Comparison of ENCODE assay signal across 8 mouse cellular contexts in the genomic region with DNA sequence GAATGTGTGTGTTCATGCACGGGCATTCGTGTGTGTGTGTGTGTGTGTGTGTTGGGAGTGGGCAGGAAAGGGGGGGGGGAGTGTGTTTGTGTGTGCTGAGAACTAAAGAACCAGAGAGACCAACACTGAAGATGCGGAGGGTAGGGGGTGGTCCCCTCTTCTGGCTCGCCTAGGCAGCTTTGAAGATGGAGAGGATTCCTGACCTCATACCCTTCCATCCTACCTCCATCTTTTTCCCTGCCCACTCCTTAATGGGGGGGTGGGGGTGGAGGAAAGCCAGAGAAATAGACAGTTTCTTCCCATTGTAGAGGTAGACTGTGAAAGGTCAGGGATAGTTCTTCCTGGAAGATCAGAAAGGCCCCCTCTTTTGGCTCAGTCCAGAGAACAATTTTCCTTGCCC. TPM values are rescaled to one million over a fixed set of nuclear protein-coding genes. Genes with fewer than 3 reads are reported as not detected.
DNase-seq lines count a peak whose midpoint lies in the region; ATAC-seq and TF ChIP-seq lines count a peak whose summit lies in the region.

No protein-coding gene starts in this region.

- H3K4me3 ChIP-seq in gastrocnemius, adult 2 months: peak overlapping the region; percentile 64
- peak overlapping the region; percentile 56; the same call in 1 of the 2 replicates for H3K4me3 ChIP-seq in spleen, adult 2 months (ENCODE audit: extremely low read depth, insufficient read depth, insufficient read length)
- H3K4me3 ChIP-seq in liver, embryonic 11.5 days (ENCODE audit: low read depth, low read length): peak overlapping the region; percentile 48; the same call in 1 of the 2 replicates

- H3K9me3 ChIP-seq in liver, embryonic 11.5 days (ENCODE audit: control insufficient read depth, low read length): no peaks in the 10 kb centered on the region

- peak overlapping the region; percentile 70 for H3K27ac ChIP-seq in gastrocnemius, adult 2 months
- H3K27ac ChIP-seq in spleen, adult 2 months (ENCODE audit: insufficient read depth, low read length): peak overlapping the region; percentile 86
- peak overlapping the region; percentile 88 for H3K27ac ChIP-seq in liver, embryonic 11.5 days (ENCODE audit: low read depth, low read length)

- no peak for ATAC-seq in liver, embryonic 11.5 days (replicated peaks; ENCODE audit: low FRiP score)
- no peak for ATAC-seq in granulocyte monocyte progenitor cell, adult 5-6 weeks (replicated peaks; ENCODE audit: poor library complexity, severe bottlenecking)

- TF ChIP-seq POLR2A in spleen, adult 2 months (IDR thresholded peaks at IDR 0.05; ENCODE audit: low read depth, low read length): no peak

- peaks cover 37% of the 10 kb centered on the region for H3K36me3 ChIP-seq in spleen, adult 2 months (ENCODE audit: control insufficient read depth, insufficient read depth, low read length)
- peaks cover 35% of the 10 kb centered on the region for H3K36me3 ChIP-seq in liver, embryonic 11.5 days (ENCODE audit: control insufficient read depth, insufficient read depth, low read length)

- peaks cover 28% of the 10 kb centered on the region for H3K4me1 ChIP-seq in spleen, adult 2 months (ENCODE audit: control insufficient read depth, insufficient read depth, insufficient read length)
- H3K4me1 ChIP-seq in liver, embryonic 11.5 days (replicated peaks; ENCODE audit: control insufficient read depth, insufficient read depth, low read length): peaks cover 33% of the 10 kb centered on the region

- DNase-seq in gastrocnemius, adult 2 months: no peak
- DNase-seq in gastrocnemius, postnatal 10 days: no peak
- DNase-seq in spleen, adult 2 months (ENCODE audit: low read depth in 1 of 2, low spot score in 2 of 2): no peak
- no peak for DNase-seq in spleen, postnatal 14 days (ENCODE audit: low spot score in 2 of 2)
- no peak for DNase-seq in liver, embryonic 11.5 days (ENCODE audit: low spot score)
- no peak for DNase-seq in urinary bladder, postnatal 25 days (ENCODE audit: low spot score)
- no peak for DNase-seq in retina, postnatal 1 day

- no peaks in the 10 kb centered on the region for H3K27me3 ChIP-seq in spleen, adult 2 months (ENCODE audit: control insufficient read depth, insufficient read depth, low read length)
- no peaks in the 10 kb centered on the region for H3K27me3 ChIP-seq in liver, embryonic 11.5 days (replicated peaks; ENCODE audit: control insufficient read depth, insufficient read depth, low read length)

- no peak for TF ChIP-seq CTCF in gastrocnemius, adult 2 months (IDR thresholded peaks at IDR 0.05)
- TF ChIP-seq CTCF in spleen, adult 2 months (IDR thresholded peaks at IDR 0.05; ENCODE audit: extremely low read depth, insufficient read depth, insufficient read length, insufficient replicate concordance): no peak

- peak overlapping the region; percentile 95 for H3K4me2 ChIP-seq in liver, embryonic 11.5 days

- peak overlapping the region; percentile 68; the same call in 1 of the 2 replicates for H3K9ac ChIP-seq in liver, embryonic 11.5 days (ENCODE audit: low read depth, low read length)

- intact Hi-C loops in gastrocnemius, adult 2 months (cut with DNase I): loop anchor here (10.0 kb wide), 2 partner anchors 142 to 352 kb away; partner anchors contain the start of genes Stat5a and Stat5b

- 70% methylated on average over 4 of the region's 4 CpGs for WGBS in spleen, adult 2 months
- WGBS in liver, embryonic 11.5 days: 59% methylated on average over 4 of the region's 4 CpGs

RNA-seq across cellular contexts. Expression of gene Hspb9, which starts 0.5 kb away (rescaled TPM):
- total RNA-seq in gastrocnemius, adult 2 months (2021): not detected
- total RNA-seq in gastrocnemius, postnatal 10 days (2021): not detected
- polyA plus RNA-seq in spleen, adult 2 months (2012; rRNA removed): 0.36 TPM in 1 of 2 replicates, not detected in the other
- 0.27 and 0.30 TPM in 2 replicates for polyA plus RNA-seq in liver, embryonic 11.5 days (2014; fragmentation: Nextera tagmentation; extraction: Ambion mirVana)
- not detected in 2 replicates for total RNA-seq in granulocyte monocyte progenitor cell, adult 5-6 weeks (2014; fragmentation: Nextera tagmentation)
- total RNA-seq in granulocyte monocyte progenitor cell, adult 5-6 weeks (2017): not detected in 2 replicates

RNA-seq across cellular contexts. Expression of gene Kat2a, which starts 0.9 kb away (rescaled TPM):
- total RNA-seq in gastrocnemius, adult 2 months (2021): 10 to 100 TPM; 11.9 to 12.1 TPM
- total RNA-seq in gastrocnemius, postnatal 10 days (2021): 10 to 100 TPM; 13.4 to 18.4 TPM
- polyA plus RNA-seq in spleen, adult 2 months (2012; rRNA removed): 31.1 and 39.0 TPM in 2 replicates
- polyA plus RNA-seq in liver, embryonic 11.5 days (2014; fragmentation: Nextera tagmentation; extraction: Ambion mirVana): 66.3 and 75.7 TPM in 2 replicates
- 50.0 and 54.4 TPM in 2 replicates for total RNA-seq in granulocyte monocyte progenitor cell, adult 5-6 weeks (2014; fragmentation: Nextera tagmentation)
- 26.0 and 34.5 TPM in 2 replicates for total RNA-seq in granulocyte monocyte progenitor cell, adult 5-6 weeks (2017)

RNA-seq across cellular contexts. Expression of gene Dhx58, which starts 9.1 kb away (rescaled TPM):
- total RNA-seq in gastrocnemius, adult 2 months (2021): under 1 TPM; 0.38 to 0.39 TPM
- total RNA-seq in gastrocnemius, postnatal 10 days (2021): under 1 TPM; 0.45 to 0.52 TPM
- polyA plus RNA-seq in spleen, adult 2 months (2012; rRNA removed): 15.1 and 17.6 TPM in 2 replicates
- polyA plus RNA-seq in liver, embryonic 11.5 days (2014; fragmentation: Nextera tagmentation; extraction: Ambion mirVana): 2.5 and 3.7 TPM in 2 replicates
- total RNA-seq in granulocyte monocyte progenitor cell, adult 5-6 weeks (2014; fragmentation: Nextera tagmentation): 4.7 and 13.9 TPM in 2 replicates
- 8.2 and 17.3 TPM in 2 replicates for total RNA-seq in granulocyte monocyte progenitor cell, adult 5-6 weeks (2017)

RNA-seq across cellular contexts. Expression of gene Zfp385c, which starts 20.9 kb away (rescaled TPM):
- total RNA-seq in gastrocnemius, adult 2 months (2021): under 1 TPM in 1 of 2 experiments, not detected in 1; 0.39 TPM
- 1 to 10 TPM in 1 of 2 experiments, under 1 TPM in 1; 0.70 to 1.1 TPM for total RNA-seq in gastrocnemius, postnatal 10 days (2021)
- polyA plus RNA-seq in spleen, adult 2 months (2012; rRNA removed): 0.50 and 0.60 TPM in 2 replicates
- polyA plus RNA-seq in liver, embryonic 11.5 days (2014; fragmentation: Nextera tagmentation; extraction: Ambion mirVana): not detected in 2 replicates
- not detected in 2 replicates for total RNA-seq in granulocyte monocyte progenitor cell, adult 5-6 weeks (2014; fragmentation: Nextera tagmentation)
- total RNA-seq in granulocyte monocyte progenitor cell, adult 5-6 weeks (2017): 0.26 TPM in 1 of 2 replicates, not detected in the other

RNA-seq across cellular contexts. Expression of gene Rab5c, which starts 24.8 kb away (rescaled TPM):
- 10 to 100 TPM; 37.6 to 40.9 TPM for total RNA-seq in gastrocnemius, adult 2 months (2021)
- total RNA-seq in gastrocnemius, postnatal 10 days (2021): 10 to 100 TPM; 63.0 to 64.7 TPM
- polyA plus RNA-seq in spleen, adult 2 months (2012; rRNA removed): 183 and 200 TPM in 2 replicates
- 51.2 TPM in 2 replicates for polyA plus RNA-seq in liver, embryonic 11.5 days (2014; fragmentation: Nextera tagmentation; extraction: Ambion mirVana)
- total RNA-seq in granulocyte monocyte progenitor cell, adult 5-6 weeks (2014; fragmentation: Nextera tagmentation): 116 and 132 TPM in 2 replicates
- 103 and 113 TPM in 2 replicates for total RNA-seq in granulocyte monocyte progenitor cell, adult 5-6 weeks (2017)
